Mouse (Mus musculus) forebrain, embryonic 16.5 days (tissue): ENCODE results near the gene Ndrg3. TPM values are rescaled to one million over a fixed set of nuclear protein-coding genes. Genes with fewer than 3 reads are reported as not detected.
"Not testable (repeated sequence)": the region's sequence is repeated elsewhere in the genome, so short reads cannot be mapped to it uniquely, and the experiment has no call there.

Experiments used
- ATAC-seq: fragments of 200-750 bp; cut with Nextera tagmentation; 2 replicates; pipeline ENCODE4 v1.8.0; 2017; ENCODE audit warnings: mild to moderate bottlenecking, moderate library complexity
- H3K27ac ChIP-seq: fragments of 300-500 bp; sonication (generic); 2 replicates; pipeline ENCODE4 v1.5.1; 2014; ENCODE audit warnings: low read length, control low read depth
- H3K27me3 ChIP-seq: fragments of 300-500 bp; sonication (generic); replicated peaks from 2 replicates; pipeline ENCODE4 v1.6.1; 2014; ENCODE audit warnings: low read length; ENCODE audit not compliant: control insufficient read depth, insufficient read depth
- H3K36me3 ChIP-seq: fragments of 300-500 bp; sonication (generic); 2 replicates; pipeline ENCODE4 v1.6.1; 2014; ENCODE audit not compliant: control insufficient read depth, insufficient read depth
- H3K4me1 ChIP-seq: fragments of 300-500 bp; sonication (generic); replicated peaks from 2 replicates; pipeline ENCODE4 v1.6.1; 2014; ENCODE audit warnings: low read length; ENCODE audit not compliant: control insufficient read depth, insufficient read depth
- H3K4me2 ChIP-seq: fragments of 300-500 bp; sonication (generic); 2 replicates; pipeline ENCODE4 v1.6.1; 2014; ENCODE audit warnings: mild to moderate bottlenecking, low read length, control low read depth
- H3K4me3 ChIP-seq: fragments of 300-500 bp; sonication (generic); replicated peaks from 2 replicates; pipeline ENCODE4 v1.5.1; 2014; ENCODE audit warnings: mild to moderate bottlenecking, low read length, control low read depth
- H3K9ac ChIP-seq: fragments of 300-500 bp; sonication (generic); replicated peaks from 2 replicates; pipeline ENCODE4 v1.6.1; 2014; ENCODE audit warnings: low read depth, low read length, control low read depth
- H3K9me3 ChIP-seq: fragments of 300-500 bp; sonication (generic); 2 replicates; pipeline ENCODE4 v1.6.1; 2016; ENCODE audit warnings: low read length; ENCODE audit not compliant: control insufficient read depth
- WGBS: fragments of 180-500 bp; shearing (Covaris S2); extraction: QIAGEN DNeasy Blood & Tissue Kit; methylation state at CpG from one replicate; pipeline ENCODE4 v1.1.7; 2014; 5-methylcytosine and 5-hydroxymethylcytosine counted together
- polyA plus RNA-seq: library from polyadenylated mRNA; unstranded; fragments of >200 nt; fragmentation: Nextera tagmentation; extraction: Ambion mirVana; gene quantifications from 2 replicates; pipeline ENCODE4 v1.2.1, GENCODE M21; 2015

The Ndrg3 gene
- polyA plus RNA-seq, 1 experiment from 2014 or later: 150 TPM

GRCm38 (mm10) chr2:156902411-156902810 lies 89.4 kb downstream of the Ndrg3 start:
- not testable (repeated sequence) for H3K27ac ChIP-seq, H3K9ac ChIP-seq, H3K4me2 ChIP-seq, H3K4me3 ChIP-seq, H3K36me3 ChIP-seq, H3K4me1 ChIP-seq, ATAC-seq, H3K9me3 ChIP-seq, H3K27me3 ChIP-seq
- WGBS: 67% methylated on average over 4 of the region's 4 CpGs

GRCm38 (mm10) chr2:156901883-156902282 lies 90.0 kb downstream of the Ndrg3 start:
- H3K27me3 ChIP-seq: no peaks in the 10 kb centered on the region
- no peak overlapping the region for H3K9ac ChIP-seq
- H3K4me3 ChIP-seq: no peak overlapping the region
- no peak overlapping the region for H3K27ac ChIP-seq
- H3K36me3 ChIP-seq: no peaks in the 10 kb centered on the region
- H3K9me3 ChIP-seq: no peaks in the 10 kb centered on the region
- no peak overlapping the region for H3K4me2 ChIP-seq
- H3K4me1 ChIP-seq: no peaks in the 10 kb centered on the region; the same call in 1 of the 2 replicates
- 71% methylated on average over 6 of the region's 6 CpGs for WGBS
- no peak for ATAC-seq

- Histone ChIP-seq H3K4me2 (no peak overlapping the region), H3K36me3 (no peaks in the 10 kb centered on the region), H3K4me1 (no peaks in the 10 kb centered on the region; the same call in 1 of the 2 replicates), H3K27me3 (no peaks in the 10 kb centered on the region), H3K4me3 (no peak overlapping the region), H3K9ac (no peak overlapping the region), H3K9me3 (no peaks in the 10 kb centered on the region), H3K27ac (no peak overlapping the region)
- WGBS: 76% methylated on average over 2 of the region's 2 CpGs
- no peak for ATAC-seq
These were observed 90.5 kb downstream of the Ndrg3 start for GRCm38 (mm10) chr2:156901344-156901743.

GRCm38 (mm10) chr2:156899184-156899583 lies 92.7 kb downstream of the Ndrg3 start:
- Histone ChIP-seq H3K9ac (no peak overlapping the region), H3K4me2 (no peak overlapping the region), H3K27ac (no peak overlapping the region), H3K27me3 (no peaks in the 10 kb centered on the region), H3K36me3 (no peaks in the 10 kb centered on the region), H3K4me1 (no peaks in the 10 kb centered on the region), H3K9me3 (no peaks in the 10 kb centered on the region), H3K4me3 (no peak overlapping the region)
- no peak for ATAC-seq
- WGBS: 76% methylated on average over 4 of the region's 4 CpGs

- Histone ChIP-seq H3K4me2 (no peak overlapping the region), H3K4me3 (no peak overlapping the region), H3K9ac (no peak overlapping the region), H3K9me3 (no peaks in the 10 kb centered on the region), H3K27me3 (no peaks in the 10 kb centered on the region), H3K36me3 (no peaks in the 10 kb centered on the region), H3K4me1 (no peaks in the 10 kb centered on the region), H3K27ac (no peak overlapping the region)
- no peak for ATAC-seq
- WGBS: 84% methylated on average over 4 of the region's 4 CpGs
These were observed 93.5 kb downstream of the Ndrg3 start for GRCm38 (mm10) chr2:156898374-156898773.

GRCm38 (mm10) chr2:156897034-156897433 lies 94.8 kb downstream of the Ndrg3 start:
- ATAC-seq: no peak
- no peak overlapping the region for H3K4me2 ChIP-seq
- H3K36me3 ChIP-seq: no peaks in the 10 kb centered on the region
- H3K4me1 ChIP-seq: peaks cover 3% of the 10 kb centered on the region; the same call in 1 of the 2 replicates
- 85% methylated on average over 9 of the region's 9 CpGs for WGBS
- H3K9me3 ChIP-seq: no peaks in the 10 kb centered on the region
- no peak overlapping the region for H3K4me3 ChIP-seq
- no peak overlapping the region for H3K27ac ChIP-seq
- H3K9ac ChIP-seq: no peak overlapping the region
- H3K27me3 ChIP-seq: no peaks in the 10 kb centered on the region

GRCm38 (mm10) chr2:156896384-156896914 lies 95.4 kb downstream of the Ndrg3 start:
- no peaks in the 10 kb centered on the region for H3K9me3 ChIP-seq
- H3K4me1 ChIP-seq: peaks cover 3% of the 10 kb centered on the region; the same call in 1 of the 2 replicates
- no peaks in the 10 kb centered on the region for H3K36me3 ChIP-seq
- no peak overlapping the region for H3K4me3 ChIP-seq
- ATAC-seq: no peak
- H3K27me3 ChIP-seq: no peaks in the 10 kb centered on the region
- 69% methylated on average over 9 of the region's 9 CpGs for WGBS
- no peak overlapping the region for H3K9ac ChIP-seq
- H3K4me2 ChIP-seq: no peak overlapping the region
- no peak overlapping the region for H3K27ac ChIP-seq

- H3K36me3 ChIP-seq: no peaks in the 10 kb centered on the region
- no peak for ATAC-seq
- no peaks in the 10 kb centered on the region for H3K9me3 ChIP-seq
- no peak overlapping the region for H3K4me2 ChIP-seq
- no peaks in the 10 kb centered on the region for H3K27me3 ChIP-seq
- no peak overlapping the region for H3K9ac ChIP-seq
- WGBS: 85% methylated on average over 15 of the region's 15 CpGs
- no peak overlapping the region for H3K4me3 ChIP-seq
- H3K27ac ChIP-seq: no peak overlapping the region
- peaks cover 3% of the 10 kb centered on the region; the same call in 1 of the 2 replicates for H3K4me1 ChIP-seq
These were observed 97.2 kb downstream of the Ndrg3 start for GRCm38 (mm10) chr2:156894496-156895265.

- no peak overlapping the region for H3K4me3 ChIP-seq
- peaks cover 3% of the 10 kb centered on the region; the same call in 1 of the 2 replicates for H3K4me1 ChIP-seq
- H3K27ac ChIP-seq: no peak overlapping the region
- 72% methylated on average over 6 of the region's 6 CpGs for WGBS
- H3K9me3 ChIP-seq: no peaks in the 10 kb centered on the region
- H3K9ac ChIP-seq: no peak overlapping the region
- no peaks in the 10 kb centered on the region for H3K36me3 ChIP-seq
- no peak for ATAC-seq
- no peaks in the 10 kb centered on the region for H3K27me3 ChIP-seq
- no peak overlapping the region for H3K4me2 ChIP-seq
These were observed 99.0 kb downstream of the Ndrg3 start for GRCm38 (mm10) chr2:156892821-156893220.
